Mouse (Mus musculus) heart, adult 2 months (tissue): ENCODE results near the gene Umad1. TPM values are rescaled to one million over a fixed set of nuclear protein-coding genes. Genes with fewer than 3 reads are reported as not detected.

Experiments
- DNase-seq, 2 experiments: peaks; one replicate each; pipeline ENCODE4 v3.0.0; 2021
- H3K27ac ChIP-seq: fragments of 200-600 bp; 2 replicates; pipeline ENCODE4 v1.8.1; 2022
- H3K27me3 ChIP-seq: fragments of 200-500 bp; 2 replicates; pipeline ENCODE4 v1.6.1; 2012; ENCODE audit warnings: mild to moderate bottlenecking, low read length, inconsistent platforms, mixed read lengths; ENCODE audit not compliant: control insufficient read depth, insufficient read depth
- H3K36me3 ChIP-seq: fragments of 200-500 bp; 2 replicates; pipeline ENCODE4 v1.6.1; 2012; ENCODE audit warnings: low read length, inconsistent platforms; ENCODE audit not compliant: control insufficient read depth, insufficient read depth
- H3K4me1 ChIP-seq: fragments of 200-500 bp; 2 replicates; pipeline ENCODE4 v1.6.1; 2011; ENCODE audit warnings: low read length; ENCODE audit not compliant: control insufficient read depth, insufficient read depth
- H3K4me3 ChIP-seq: fragments of 200-600 bp; 2 replicates; pipeline ENCODE4 v1.8.1; 2022
- H3K79me2 ChIP-seq: fragments of 200-500 bp; replicated peaks from 2 replicates; pipeline ENCODE4 v1.6.1; 2012; ENCODE audit warnings: mild to moderate bottlenecking, inconsistent platforms, low read length, moderate library complexity, mixed read lengths; ENCODE audit not compliant: control insufficient read depth, insufficient read depth
- H3K9ac ChIP-seq: fragments of 200-500 bp; 2 replicates; pipeline ENCODE4 v1.6.1; 2012; ENCODE audit warnings: low read depth, mild to moderate bottlenecking, control low read depth, inconsistent platforms, low read length, mixed read lengths
- CTCF ChIP-seq: fragments of 200-600 bp; IDR thresholded peaks from 2 replicates; pipeline ENCODE4 v1.8.1; 2022; ENCODE audit warnings: antibody characterized with exemption, mild to moderate bottlenecking, moderate library complexity
- EP300 ChIP-seq: fragments of 200-500 bp; IDR thresholded peaks from 2 replicates; pipeline ENCODE4 v1.6.1; 2011; ENCODE audit warnings: low read depth, low read length, control low read depth; ENCODE audit not compliant: insufficient read depth
- POLR2A ChIP-seq: fragments of 200-500 bp; IDR thresholded peaks from 2 replicates; pipeline ENCODE4 v1.6.1; 2011; ENCODE audit warnings: mild to moderate bottlenecking, low read depth, low read length, control low read depth; ENCODE audit not compliant: insufficient read depth
- WGBS: fragments of 180-500 bp; shearing (Covaris S2); methylation state at CpG from one replicate; pipeline ENCODE4 v1.1.7; 2018; 5-methylcytosine and 5-hydroxymethylcytosine counted together
- intact Hi-C: fragments of 180-260 bp; cut with DNase I; formaldehyde crosslinking; loops from one replicate; pipeline ENCODE4 v1.15.1; 2025
- polyA plus RNA-seq: library from polyadenylated mRNA; depleted of rRNA; stranded (reverse); fragments of >200 nt; gene quantifications from 2 replicates; pipeline ENCODE4 v1.2.3, GENCODE M21; 2012
- total RNA-seq, 2 experiments: library from RNA; stranded (reverse); gene quantifications; 2 replicates each; pipeline ENCODE4 v1.2.3; 2021

The Umad1 gene
- total and polyA plus RNA-seq, 3 experiments, result 7.3 to 14.0 (median 12.5) TPM

DNA sequence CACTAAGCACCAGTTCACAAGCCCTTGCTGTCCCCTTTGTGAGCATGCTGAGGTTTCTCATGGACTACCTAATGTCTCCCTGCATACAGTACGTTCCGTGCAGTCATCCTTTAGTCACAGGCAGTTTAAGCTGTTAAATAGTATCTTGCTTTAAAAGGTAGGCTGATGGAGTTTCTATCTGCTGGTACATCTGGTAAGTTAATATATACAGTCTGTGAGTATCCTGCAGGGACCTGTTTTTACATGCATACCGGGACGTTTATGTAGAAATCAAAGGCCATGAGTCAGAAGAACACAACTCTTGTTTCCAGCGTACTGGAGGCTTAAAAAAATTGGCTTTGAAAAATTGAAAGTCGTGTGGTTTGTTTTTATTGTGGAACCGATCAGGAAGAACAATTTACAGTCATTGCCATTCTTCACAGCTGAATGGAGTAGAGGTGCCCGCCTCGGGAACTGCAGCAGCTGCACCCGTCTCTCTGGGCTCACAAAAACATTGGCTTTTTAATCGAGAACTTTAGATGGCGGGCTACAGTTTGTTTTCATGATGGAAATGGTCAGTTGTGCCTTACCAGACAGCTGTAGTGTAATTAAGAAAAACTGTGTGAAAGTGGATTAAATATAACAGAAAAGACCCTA is 93.6 kb downstream of the Umad1 start:
- no peak overlapping the region for H3K27ac ChIP-seq
- intact Hi-C loops, result loop anchor here (10.0 kb wide), 1 partner anchor 258 kb away; no protein-coding TSS in a partner anchor
- H3K4me3 ChIP-seq, result no peak overlapping the region; the same call in 1 of the 2 replicates

DNA sequence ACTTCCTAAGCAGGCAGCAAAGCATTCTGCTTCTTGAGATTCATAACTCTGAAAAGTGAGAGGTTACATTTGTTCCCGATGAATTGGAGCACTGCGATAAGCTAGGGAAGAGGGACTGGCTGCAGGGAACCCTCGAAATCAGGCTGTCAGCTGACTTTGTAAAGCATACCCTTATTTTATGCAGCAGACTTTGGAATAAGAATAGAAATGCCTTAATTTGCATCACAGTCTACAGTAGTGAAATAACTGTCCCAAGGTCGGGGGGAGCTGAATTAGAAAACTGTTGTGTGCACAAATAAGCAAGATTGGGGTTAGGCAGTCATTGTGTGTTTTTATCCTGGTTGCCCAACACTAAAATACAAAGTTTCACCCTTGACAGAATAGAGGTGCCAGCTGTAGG is 94.4 kb downstream of the Umad1 start:
- 80% methylated on average over 4 of the region's 4 CpGs for WGBS
- no peak for DNase-seq
- no peak for TF ChIP-seq CTCF
- TF ChIP-seq POLR2A, result no peak
- TF ChIP-seq EP300, result no peak
- Histone ChIP-seq H3K4me1 (peaks cover 8% of the 10 kb centered on the region), H3K79me2 (no peaks in the 10 kb centered on the region), H3K27me3 (no peaks in the 10 kb centered on the region), H3K9ac (no peak overlapping the region), H3K4me3 (no peak overlapping the region), H3K36me3 (peaks cover 2% of the 10 kb centered on the region; the same call in 1 of the 2 replicates), H3K27ac (no peak overlapping the region)
- intact Hi-C loops, result loop anchor here (10.0 kb wide), 1 partner anchor 259 kb away; no protein-coding TSS in a partner anchor

More for the DNA sequence above, 93.6 kb downstream of the Umad1 start:
- Histone ChIP-seq H3K36me3 (peaks cover 2% of the 10 kb centered on the region; the same call in 1 of the 2 replicates), H3K4me1 (peaks cover 8% of the 10 kb centered on the region), H3K9ac (no peak overlapping the region), H3K79me2 (no peaks in the 10 kb centered on the region), H3K27me3 (no peaks in the 10 kb centered on the region)
- TF ChIP-seq EP300, result no peak
- TF ChIP-seq CTCF, result no peak
- no peak for TF ChIP-seq POLR2A
- no peak for DNase-seq
- WGBS, result 57% methylated on average over 12 of the region's 12 CpGs

DNA sequence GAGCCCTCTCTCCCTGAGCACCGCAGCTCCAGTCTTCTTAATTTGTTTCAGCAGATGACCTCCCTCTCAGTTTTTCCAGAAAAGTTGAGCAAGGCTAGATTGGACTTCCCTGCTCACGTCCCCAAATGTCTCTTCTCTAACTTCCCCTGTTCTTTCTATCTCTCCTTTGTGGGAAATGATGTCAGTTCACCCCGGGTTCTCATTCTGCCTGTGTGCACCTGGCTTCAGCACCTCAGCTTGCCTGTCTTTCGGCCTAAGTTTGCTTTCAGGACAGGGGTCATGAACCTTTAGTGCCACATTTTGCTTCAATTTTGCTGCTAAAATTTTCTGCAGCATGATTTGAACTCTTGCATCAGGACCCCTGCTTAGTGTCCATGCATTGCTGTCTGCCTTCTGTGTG is 95.8 kb downstream of the Umad1 start:
- TF ChIP-seq CTCF, result no peak
- TF ChIP-seq EP300, result no peak
- no peak for TF ChIP-seq POLR2A
- Histone ChIP-seq H3K27me3 (no peaks in the 10 kb centered on the region), H3K9ac (no peak overlapping the region), H3K4me1 (peaks cover 8% of the 10 kb centered on the region), H3K27ac (no peak overlapping the region), H3K36me3 (peaks cover 2% of the 10 kb centered on the region; the same call in 1 of the 2 replicates), H3K79me2 (no peaks in the 10 kb centered on the region), H3K4me3 (no peak overlapping the region)
- 83% methylated on average over 4 of the region's 4 CpGs for WGBS
- DNase-seq, result no peak
- intact Hi-C loops, result loop anchor here (10.0 kb wide), 1 partner anchor 260 kb away; no protein-coding TSS in a partner anchor

DNA sequence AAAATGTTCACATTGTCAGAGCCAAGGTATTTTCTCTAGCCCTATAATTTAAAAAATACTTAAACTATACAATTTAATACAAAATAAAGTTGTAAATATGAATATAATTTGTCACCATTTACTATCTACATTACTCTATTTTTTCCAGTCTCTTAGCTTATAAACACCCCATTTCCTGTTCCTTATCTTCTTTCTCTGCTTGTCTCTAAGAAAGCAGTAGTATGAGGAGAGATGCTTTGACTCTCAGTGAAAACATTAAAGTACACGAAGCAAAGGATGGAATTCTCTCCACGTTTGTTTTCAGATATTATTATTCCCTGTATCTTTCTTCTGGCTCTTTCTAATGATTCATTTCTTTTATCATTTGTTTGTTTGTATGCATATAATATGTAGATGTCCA is 99.1 kb downstream of the Umad1 start:
- DNase-seq, result no peak
- H3K27me3 ChIP-seq, result no peaks in the 10 kb centered on the region
- no peak overlapping the region for H3K4me3 ChIP-seq
- H3K27ac ChIP-seq, result no peak overlapping the region
- no peaks in the 10 kb centered on the region for H3K36me3 ChIP-seq
- intact Hi-C loops, result loop anchor here (10.0 kb wide), 1 partner anchor 263 kb away; no protein-coding TSS in a partner anchor
- H3K4me1 ChIP-seq, result no peaks in the 10 kb centered on the region
- no peak overlapping the region for H3K9ac ChIP-seq
- no peak for TF ChIP-seq POLR2A
- TF ChIP-seq CTCF, result no peak
- no peak for TF ChIP-seq EP300
- 34% methylated on average over 2 of the region's 2 CpGs for WGBS
- no peaks in the 10 kb centered on the region for H3K79me2 ChIP-seq

DNA sequence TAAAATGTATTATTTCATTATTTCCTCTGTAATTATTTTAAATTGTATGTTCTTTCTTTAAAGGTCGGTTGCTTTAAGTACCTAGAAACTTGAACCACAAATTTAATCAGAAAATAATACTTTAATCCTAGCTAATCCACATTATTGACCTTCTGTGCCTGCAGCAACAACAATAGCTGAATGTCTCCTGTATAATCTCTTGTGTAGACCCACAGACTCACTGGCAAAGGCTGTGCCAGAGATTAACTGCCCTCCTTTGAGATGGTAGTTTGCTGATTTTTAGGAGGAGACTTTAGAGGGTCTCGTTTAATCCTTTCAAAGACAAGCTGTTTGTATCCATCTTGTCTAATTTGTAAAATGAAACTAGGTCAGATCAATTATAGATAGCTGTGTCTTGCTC is 99.7 kb downstream of the Umad1 start:
- no peaks in the 10 kb centered on the region for H3K36me3 ChIP-seq
- no peaks in the 10 kb centered on the region for H3K27me3 ChIP-seq
- WGBS, result 82% methylated on average over 2 of the region's 2 CpGs
- no peaks in the 10 kb centered on the region for H3K4me1 ChIP-seq
- no peak overlapping the region for H3K27ac ChIP-seq
- no peak overlapping the region for H3K4me3 ChIP-seq
- TF ChIP-seq POLR2A, result no peak
- no peak for TF ChIP-seq EP300
- no peak for TF ChIP-seq CTCF
- no peak for DNase-seq
- H3K79me2 ChIP-seq, result no peaks in the 10 kb centered on the region
- no peak overlapping the region for H3K9ac ChIP-seq
- intact Hi-C loops, result loop anchor here (10.0 kb wide), 1 partner anchor 264 kb away; no protein-coding TSS in a partner anchor

DNA sequence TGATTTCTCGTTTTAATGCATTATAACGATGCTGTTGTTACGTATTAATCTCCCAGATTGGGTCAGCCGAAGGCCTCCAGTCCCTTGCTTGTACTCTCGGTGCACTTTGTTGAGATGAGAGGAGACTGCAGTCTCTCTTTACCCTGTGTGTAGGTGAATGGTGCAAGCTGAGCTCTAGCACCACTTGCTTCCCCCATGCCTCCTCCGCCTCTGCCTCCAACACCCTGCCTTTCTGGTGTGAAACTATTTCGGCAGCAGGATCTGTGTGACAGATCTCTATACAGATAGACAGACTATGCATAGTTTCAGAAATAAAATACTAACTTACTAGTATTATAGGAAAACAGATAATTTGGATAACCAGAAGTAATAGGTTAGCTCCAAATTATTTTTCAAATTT is 101.7 kb downstream of the Umad1 start:
- no peak for DNase-seq
- WGBS, result 94% methylated on average over 7 of the region's 7 CpGs
- H3K9ac ChIP-seq, result no peak overlapping the region
- no peaks in the 10 kb centered on the region for H3K4me1 ChIP-seq
- no peaks in the 10 kb centered on the region for H3K27me3 ChIP-seq
- H3K27ac ChIP-seq, result no peak overlapping the region
- no peaks in the 10 kb centered on the region for H3K79me2 ChIP-seq
- TF ChIP-seq EP300 (no peak), POLR2A (no peak), CTCF (no peak)
- intact Hi-C loops, result no loop called here
- no peak overlapping the region for H3K4me3 ChIP-seq
- H3K36me3 ChIP-seq, result no peaks in the 10 kb centered on the region
